Mouse (Mus musculus) testis, adult 2 months (tissue): Measurements from ENCODE around the gene Nos1ap.

ENCODE experiments used
- CTCF ChIP-seq: fragments of 200-500 bp; IDR thresholded peaks from 2 replicates; pipeline ENCODE4 v1.5.1; 2012; ENCODE audit warnings: low read depth, mild to moderate bottlenecking, inconsistent platforms, low read length, moderate library complexity; ENCODE audit not compliant: control insufficient read depth, insufficient read depth, insufficient replicate concordance
- POLR2A ChIP-seq: fragments of 200-500 bp; IDR thresholded peaks from 2 replicates; pipeline ENCODE4 v1.6.1; 2012; ENCODE audit warnings: low read depth, mild to moderate bottlenecking, inconsistent platforms, low read length, moderate library complexity; ENCODE audit not compliant: control insufficient read depth

DNA sequence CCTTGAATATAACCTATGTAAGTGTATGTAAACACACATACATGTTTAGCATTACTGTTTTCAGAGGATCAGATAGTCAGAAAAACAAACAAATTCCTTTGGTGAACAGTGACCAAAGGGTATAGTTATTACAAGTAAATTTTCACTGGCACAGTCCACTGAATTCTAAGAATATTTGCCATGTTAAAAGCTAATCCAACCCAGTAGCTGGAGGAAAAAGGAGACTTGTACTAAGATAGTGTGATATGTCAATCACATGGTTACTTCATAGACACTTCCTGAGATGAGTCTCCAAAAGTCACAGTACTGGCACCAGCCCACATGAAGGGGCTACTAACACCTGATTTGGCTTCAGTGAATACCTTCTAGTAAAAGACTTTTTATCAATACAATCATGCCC lies 156.0 kb downstream of the Nos1ap start:
- TF ChIP-seq CTCF (no peak), POLR2A (no peak)
